Mouse (Mus musculus) megakaryocyte, adult 5-6 weeks (primary cell): ENCODE data around the gene Ccdc33. TPM values are rescaled to one million over a fixed set of nuclear protein-coding genes. Genes with fewer than 3 reads are reported as not detected.
A peak's percentile ranks its signal among the peaks of the same experiment; 100 is the strongest.

ENCODE experiments used
- ATAC-seq: 2 replicates; pipeline ENCODE4 v1.8.0; 2016; ENCODE audit warnings: mild to moderate bottlenecking, inconsistent platforms; ENCODE audit not compliant: poor library complexity, severe bottlenecking
- total RNA-seq, 2 experiments: library from RNA; stranded (forward) in 1 of 2; stranded (reverse) in 1 of 2; fragments of 153-499, 151-499 nt in 1 of 2; fragments of 221-1000, 200-1000 nt in 1 of 2; gene quantifications; 2 replicates each; pipeline versions ENCODE4 v1.2.3 to v1.2.4; 2015 to 2017

The Ccdc33 gene
- total RNA-seq, 2 experiments from 2014 or later = not detected

GRCm38 (mm10) chr9:57986293-57986692 is 132.3 kb downstream of the Ccdc33 start:
- ATAC-seq = no peak

DNA sequence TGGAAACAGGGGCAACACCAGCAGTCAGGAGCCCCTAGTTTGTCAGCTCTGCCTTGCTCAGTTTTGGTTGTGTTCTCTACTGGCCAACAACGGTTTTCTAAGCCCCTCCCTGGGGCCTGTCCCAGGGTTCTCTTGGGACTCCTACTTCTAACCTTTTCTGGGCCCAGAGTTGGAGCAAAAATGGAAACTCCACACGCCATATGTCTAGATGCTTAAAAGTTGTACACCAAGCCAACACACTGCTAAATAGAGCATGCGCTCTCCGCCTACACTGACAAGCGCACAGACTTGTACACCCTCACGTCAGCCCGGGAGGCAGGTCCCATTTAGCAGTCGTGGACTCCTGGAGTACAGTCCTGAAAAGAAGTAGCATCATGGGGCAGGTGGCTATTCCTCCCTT is 133.3 kb downstream of the Ccdc33 start:
- no peak for ATAC-seq

GRCm38 (mm10) chr9:57980570-57980969 is 138.1 kb downstream of the Ccdc33 start:
- peak; percentile 79 for ATAC-seq

DNA sequence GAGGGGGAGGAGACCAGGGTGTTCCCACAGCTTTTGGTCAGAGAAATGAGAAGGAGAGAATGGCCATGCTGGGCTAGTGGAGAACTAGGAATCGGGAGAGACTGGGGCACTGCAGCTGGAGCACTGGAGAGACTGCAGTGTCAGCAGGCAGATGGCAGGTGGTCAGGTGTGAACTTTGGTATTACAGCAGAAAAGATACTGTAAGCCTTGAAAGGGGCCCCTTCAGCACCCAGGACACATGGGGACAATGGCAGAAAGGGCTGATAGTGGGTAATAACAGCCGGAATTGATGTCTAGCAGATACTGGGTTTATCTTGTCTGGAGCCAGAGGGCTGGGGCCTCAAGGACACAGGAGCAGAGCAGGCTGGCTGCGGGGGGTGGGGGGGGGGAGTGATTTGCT is 139.8 kb downstream of the Ccdc33 start:
- ATAC-seq = no peak

Other genes with a start within 250 kb of the Ccdc33 start
- gene Ubl7, start 207.8 kb downstream of the Ccdc33 start, total RNA-seq (2015) = 82.3 and 95.7 TPM in 2 replicates
- 22.8 and 27.7 TPM in 2 replicates for gene Ubl7, start 207.8 kb downstream of the Ccdc33 start, total RNA-seq (2017)
- 1.1 and 1.4 TPM in 2 replicates for gene Sema7a, start 178.7 kb downstream of the Ccdc33 start, total RNA-seq (2015)
- 3.9 and 5.0 TPM in 2 replicates for gene Sema7a, start 178.7 kb downstream of the Ccdc33 start, total RNA-seq (2017)
- 9.2 and 10.5 TPM in 2 replicates for gene Cyp11a1, start 112.4 kb downstream of the Ccdc33 start, total RNA-seq (2015)
- 8.3 and 9.7 TPM in 2 replicates for gene Cyp11a1, start 112.4 kb downstream of the Ccdc33 start, total RNA-seq (2017)
- gene Stra6, start 55.0 kb downstream of the Ccdc33 start, total RNA-seq (2015) = not detected in 2 replicates
- gene Stra6, start 55.0 kb downstream of the Ccdc33 start, total RNA-seq (2017) = not detected in 2 replicates
- gene Islr, start 85.5 kb upstream of the Ccdc33 start, total RNA-seq (2015) = 0.16 and 0.33 TPM in 2 replicates
- not detected in 2 replicates for gene Islr, start 85.5 kb upstream of the Ccdc33 start, total RNA-seq (2017)
- not detected in 2 replicates for gene Islr2, start 85.5 kb upstream of the Ccdc33 start, total RNA-seq (2015)
- not detected in 2 replicates for gene Islr2, start 85.5 kb upstream of the Ccdc33 start, total RNA-seq (2017)
- 37.7 and 41.3 TPM in 2 replicates for gene Pml, start 131.0 kb upstream of the Ccdc33 start, total RNA-seq (2015)
- gene Pml, start 131.0 kb upstream of the Ccdc33 start, total RNA-seq (2017) = 15.5 and 17.4 TPM in 2 replicates
- 5.8 and 6.1 TPM in 2 replicates for gene Stoml1, start 134.3 kb upstream of the Ccdc33 start, total RNA-seq (2015)
- 9.4 and 11.9 TPM in 2 replicates for gene Stoml1, start 134.3 kb upstream of the Ccdc33 start, total RNA-seq (2017)
- 0.05 and 0.11 TPM in 2 replicates for gene Loxl1, start 194.4 kb upstream of the Ccdc33 start, total RNA-seq (2015)
- gene Loxl1, start 194.4 kb upstream of the Ccdc33 start, total RNA-seq (2017) = not detected in 2 replicates